Mouse (Mus musculus) megakaryocyte, embryonic 14.5 days (primary cell): ENCODE data around the gene Faah. TPM values are rescaled to one million over a fixed set of nuclear protein-coding genes. Genes with fewer than 3 reads are reported as not detected.

Experiments
- H3K27me3 ChIP-seq: replicated peaks from 2 replicates; pipeline ENCODE3; 2012; ENCODE audit warnings: inconsistent platforms
- H3K36me3 ChIP-seq: replicated peaks from 2 replicates; pipeline ENCODE3; 2012; ENCODE audit warnings: low read length, inconsistent platforms, mixed read lengths
- H3K4me1 ChIP-seq: 2 replicates; pipeline ENCODE4 v1.6.1; 2012; ENCODE audit warnings: inconsistent platforms
- H3K4me3 ChIP-seq: replicated peaks from 2 replicates; pipeline ENCODE3; 2012; ENCODE audit warnings: moderate library complexity, mild to moderate bottlenecking, inconsistent platforms
- H3K9me3 ChIP-seq: 2 replicates; pipeline ENCODE4 v1.6.1; 2012; ENCODE audit warnings: inconsistent platforms
- FLI1 ChIP-seq: IDR thresholded peaks from 2 replicates; pipeline ENCODE4 v1.6.1; 2012; ENCODE audit warnings: low read length, inconsistent platforms, mixed read lengths
- GATA1 ChIP-seq: IDR thresholded peaks from 3 replicates; pipeline ENCODE4 v1.6.1; 2012; ENCODE audit warnings: mixed read lengths, low read length, inconsistent platforms, borderline replicate concordance
- polyA plus RNA-seq: library from polyadenylated mRNA; stranded (reverse); fragments of >175 nt; gene quantifications from 2 replicates; pipeline ENCODE4 v1.2.3, GENCODE M21; 2012; ENCODE audit warnings: low replicate concordance; ENCODE audit not compliant: insufficient read depth

Faah gene
- polyA plus RNA-seq, 1 experiment, result 3.8 TPM

DNA sequence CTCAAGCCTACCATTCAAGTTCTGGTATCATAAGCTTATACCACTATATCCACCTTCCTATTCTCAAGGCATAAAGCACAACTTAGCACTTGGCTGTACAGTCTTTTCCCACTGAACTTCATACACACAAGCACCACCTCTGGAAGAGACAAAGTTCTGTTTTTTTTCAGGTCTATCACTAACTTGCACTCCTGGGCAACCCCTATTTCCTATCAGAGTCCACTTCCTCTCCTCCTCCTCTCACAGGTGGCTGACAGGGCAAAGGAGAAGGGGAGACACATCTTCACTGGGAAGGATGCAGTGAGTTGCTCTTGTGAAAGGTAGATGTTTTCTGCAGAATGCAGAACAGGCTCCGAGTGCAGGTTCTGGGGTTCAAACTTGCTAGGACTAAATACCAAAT, 30.0 kb upstream of the Faah start:
- no peak overlapping the region for H3K4me3 ChIP-seq
- peaks cover 23% of the 10 kb centered on the region for H3K4me1 ChIP-seq
- H3K9me3 ChIP-seq, result no peaks in the 10 kb centered on the region
- TF ChIP-seq GATA1 (no peak), FLI1 (no peak)
- H3K36me3 ChIP-seq, result peaks cover 66% of the 10 kb centered on the region
- H3K27me3 ChIP-seq, result no peaks in the 10 kb centered on the region

DNA sequence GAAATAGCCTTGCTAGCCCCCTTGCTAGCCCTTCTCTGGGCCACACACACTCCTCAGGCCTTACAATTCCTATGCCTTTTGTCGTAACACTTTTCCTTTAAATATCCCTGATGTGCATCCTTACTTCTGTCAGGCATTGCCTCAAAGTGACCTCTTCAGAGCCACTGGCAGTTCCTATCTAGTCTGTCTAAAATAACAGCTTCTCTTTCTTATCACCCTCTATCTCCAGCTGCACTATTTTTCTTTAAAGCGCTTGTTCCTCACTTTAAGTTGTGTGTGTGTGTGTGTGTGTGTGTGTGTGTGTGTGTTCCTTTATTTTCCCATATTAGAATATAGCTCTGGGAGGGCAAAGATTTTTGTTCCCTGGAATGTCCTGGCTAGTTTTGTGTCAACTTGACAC, 28.9 kb upstream of the Faah start:
- H3K36me3 ChIP-seq, result peaks cover 73% of the 10 kb centered on the region
- H3K9me3 ChIP-seq, result no peaks in the 10 kb centered on the region
- no peak for TF ChIP-seq FLI1
- no peak for TF ChIP-seq GATA1
- H3K4me3 ChIP-seq, result no peak overlapping the region
- H3K4me1 ChIP-seq, result peaks cover 13% of the 10 kb centered on the region
- no peaks in the 10 kb centered on the region for H3K27me3 ChIP-seq

DNA sequence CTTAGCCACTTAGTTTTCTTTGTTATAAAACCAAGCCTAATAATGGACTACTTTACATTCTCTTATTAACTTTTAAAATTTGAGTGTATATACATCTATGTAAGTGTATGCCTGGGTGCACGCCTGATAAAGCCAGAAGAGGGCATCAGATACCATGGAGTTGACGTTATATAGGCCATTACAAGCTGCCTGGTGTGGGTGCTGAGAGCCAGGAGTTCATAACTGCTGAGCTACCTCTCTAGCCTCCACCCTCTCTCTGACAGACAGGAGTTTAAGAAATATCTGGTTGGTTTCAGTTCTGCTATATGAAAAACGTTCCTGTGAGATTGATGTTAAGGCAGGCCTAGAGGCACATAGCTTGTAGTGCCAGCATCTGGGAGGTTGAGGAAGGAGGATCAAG, 24.5 kb upstream of the Faah start:
- H3K9me3 ChIP-seq, result no peaks in the 10 kb centered on the region
- H3K4me3 ChIP-seq, result no peak overlapping the region
- H3K36me3 ChIP-seq, result peaks cover 74% of the 10 kb centered on the region
- H3K27me3 ChIP-seq, result no peaks in the 10 kb centered on the region
- TF ChIP-seq GATA1, result no peak
- no peak for TF ChIP-seq FLI1
- peaks cover 7% of the 10 kb centered on the region; the same call in 1 of the 2 replicates for H3K4me1 ChIP-seq

DNA sequence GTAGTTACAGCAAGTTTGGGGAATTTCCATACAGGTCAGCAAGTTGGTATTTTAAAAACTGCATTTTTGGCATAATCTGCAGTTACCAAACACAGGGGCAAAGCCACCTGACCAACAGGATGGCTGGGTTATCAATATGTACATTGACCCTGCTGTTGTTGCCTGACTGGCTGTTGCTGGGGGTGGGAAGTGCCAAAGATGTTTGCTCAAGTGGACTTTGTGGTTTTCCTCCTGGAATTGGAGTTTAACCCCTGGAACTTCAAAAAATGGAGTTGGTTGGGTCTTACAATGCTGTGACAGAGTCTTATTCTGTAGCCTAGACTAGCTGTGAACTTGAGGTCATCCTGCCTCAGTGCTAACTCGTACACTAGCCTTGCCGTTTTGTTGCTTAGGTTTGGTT, 22.7 kb upstream of the Faah start:
- H3K27me3 ChIP-seq, result no peaks in the 10 kb centered on the region
- peaks cover 7% of the 10 kb centered on the region; the same call in 1 of the 2 replicates for H3K4me1 ChIP-seq
- no peaks in the 10 kb centered on the region for H3K9me3 ChIP-seq
- H3K4me3 ChIP-seq, result no peak overlapping the region
- no peak for TF ChIP-seq FLI1
- no peak for TF ChIP-seq GATA1
- peaks cover 81% of the 10 kb centered on the region for H3K36me3 ChIP-seq

DNA sequence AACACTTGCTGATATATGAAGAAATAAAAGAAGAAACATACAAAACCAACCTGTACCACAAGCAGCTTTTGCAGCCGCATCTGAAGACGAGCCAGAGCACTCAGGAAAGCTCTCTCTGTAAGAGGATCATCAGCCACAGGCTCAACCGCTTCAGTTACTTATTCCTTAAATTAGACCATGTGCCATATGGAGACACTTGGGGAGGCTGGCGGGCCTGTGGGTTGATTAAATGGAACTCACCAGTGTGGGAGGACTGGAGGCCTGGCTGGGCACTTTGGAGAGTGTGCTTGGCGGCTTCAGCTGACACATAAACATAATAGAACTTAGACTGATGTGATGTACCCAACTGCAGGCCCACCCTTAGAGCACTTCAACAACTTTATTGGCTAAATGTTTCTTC, 15.6 kb upstream of the Faah start:
- TF ChIP-seq GATA1 (no peak), FLI1 (no peak)
- Histone ChIP-seq H3K9me3 (no peaks in the 10 kb centered on the region), H3K4me1 (no peaks in the 10 kb centered on the region), H3K27me3 (peaks cover under 1% of the 10 kb centered on the region), H3K36me3 (peaks cover 64% of the 10 kb centered on the region), H3K4me3 (no peak overlapping the region)

DNA sequence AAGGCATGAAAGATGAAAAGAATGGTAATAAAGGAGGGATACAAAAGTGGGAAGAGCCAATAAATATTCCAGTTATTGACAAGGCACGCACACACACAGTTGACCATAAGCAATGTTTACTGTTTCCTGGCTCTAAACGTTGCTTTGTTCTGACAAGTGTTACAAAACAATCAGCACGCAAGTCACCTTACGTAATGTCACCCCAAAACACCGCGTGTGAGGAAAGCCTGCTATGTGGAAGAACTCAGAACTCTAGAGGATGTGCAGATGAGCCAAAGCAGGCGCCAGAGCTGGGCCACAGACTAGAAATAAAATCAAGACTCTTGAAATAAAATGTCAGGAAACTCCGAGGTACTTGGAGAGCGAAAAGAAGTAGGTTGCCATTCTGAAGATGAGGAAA, 15.2 kb upstream of the Faah start:
- TF ChIP-seq FLI1 (no peak), GATA1 (no peak)
- peaks cover 2% of the 10 kb centered on the region for H3K27me3 ChIP-seq
- no peaks in the 10 kb centered on the region for H3K4me1 ChIP-seq
- no peaks in the 10 kb centered on the region for H3K9me3 ChIP-seq
- H3K4me3 ChIP-seq, result no peak overlapping the region
- peaks cover 60% of the 10 kb centered on the region for H3K36me3 ChIP-seq

DNA sequence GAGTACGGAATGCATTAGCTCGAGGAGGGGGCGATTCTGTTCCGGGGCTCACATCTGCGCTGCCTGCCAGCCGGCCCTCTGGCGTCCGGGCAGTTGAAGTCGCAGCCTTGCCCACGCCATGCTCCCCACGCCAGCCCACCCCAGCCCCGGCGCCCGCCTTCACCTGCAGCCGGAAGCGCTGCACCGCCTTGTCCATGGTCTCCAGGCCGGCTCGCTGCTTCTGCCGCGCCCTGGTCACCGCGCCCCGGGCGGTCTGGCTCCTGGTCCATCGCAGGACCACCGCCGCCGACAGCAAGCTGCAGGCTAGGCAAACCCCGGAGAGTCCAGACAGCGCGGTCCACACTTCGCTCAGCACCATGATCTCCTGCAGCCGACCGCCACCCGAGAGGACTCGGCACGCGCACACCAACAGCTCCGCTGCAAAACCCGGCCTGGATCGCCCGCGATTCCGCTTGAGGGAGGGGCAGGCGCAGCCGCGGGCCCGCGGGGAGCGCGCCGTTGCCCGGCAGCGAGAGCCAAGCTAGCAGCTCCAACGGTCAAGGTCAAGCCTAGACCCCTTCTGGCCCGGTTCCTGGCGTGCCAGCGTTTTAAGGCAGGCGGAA, 325 bp downstream of the Faah start:
- TF ChIP-seq GATA1, result no peak
- H3K9me3 ChIP-seq, result peaks cover 10% of the 10 kb centered on the region; the same call in 1 of the 2 replicates
- H3K27me3 ChIP-seq, result peaks cover 72% of the 10 kb centered on the region
- no peaks in the 10 kb centered on the region for H3K36me3 ChIP-seq
- peaks cover 20% of the 10 kb centered on the region for H3K4me1 ChIP-seq
- H3K4me3 ChIP-seq, result peak overlapping the region; percentile 93

DNA sequence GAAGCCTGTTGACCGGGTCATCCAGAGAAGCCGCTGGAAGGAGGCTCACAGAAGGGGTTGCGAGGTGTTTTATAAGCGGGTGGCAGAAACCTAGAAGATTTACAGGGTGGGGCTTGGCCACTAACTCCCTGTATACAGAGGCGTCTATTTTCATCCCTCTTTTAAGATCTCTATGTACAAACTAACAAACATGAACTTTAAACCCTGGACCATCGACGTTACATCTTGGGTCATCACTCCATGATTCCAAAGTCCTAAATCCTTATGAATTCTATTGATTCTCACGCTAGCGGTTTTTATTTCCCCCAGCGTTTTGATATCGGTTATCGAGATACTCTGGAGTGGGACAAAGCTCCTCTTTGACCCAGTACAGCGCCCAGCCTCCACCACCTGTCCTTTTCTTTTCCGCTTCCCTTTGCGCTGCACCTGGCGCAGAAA, 845 bp downstream of the Faah start:
- no peaks in the 10 kb centered on the region for H3K36me3 ChIP-seq
- H3K4me1 ChIP-seq, result peaks cover 20% of the 10 kb centered on the region
- peaks cover 5% of the 10 kb centered on the region; the same call in 1 of the 2 replicates for H3K9me3 ChIP-seq
- TF ChIP-seq GATA1 (no peak), FLI1 (no peak)
- H3K27me3 ChIP-seq, result peaks cover 71% of the 10 kb centered on the region
- H3K4me3 ChIP-seq, result peak overlapping the region; percentile 93

DNA sequence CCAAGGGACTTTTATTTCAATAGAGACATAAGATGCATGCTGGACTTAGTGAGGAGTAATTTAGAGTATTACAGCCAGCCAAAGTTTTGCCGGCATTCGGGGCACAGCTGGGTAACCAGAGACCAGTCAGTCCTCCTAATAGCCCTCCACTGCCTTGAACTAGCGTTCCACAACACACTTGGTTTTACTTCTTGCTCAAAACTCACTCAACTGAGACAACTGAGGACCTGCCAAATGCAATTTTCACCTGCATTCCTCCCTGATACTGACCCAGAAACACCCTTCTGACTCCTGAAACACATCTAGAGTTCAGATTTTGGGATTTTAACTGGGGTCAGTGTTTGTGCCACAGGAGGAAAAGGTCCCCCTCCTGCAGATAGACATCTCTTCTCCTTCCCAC, 1.3 kb downstream of the Faah start:
- no peak overlapping the region for H3K4me3 ChIP-seq

DNA sequence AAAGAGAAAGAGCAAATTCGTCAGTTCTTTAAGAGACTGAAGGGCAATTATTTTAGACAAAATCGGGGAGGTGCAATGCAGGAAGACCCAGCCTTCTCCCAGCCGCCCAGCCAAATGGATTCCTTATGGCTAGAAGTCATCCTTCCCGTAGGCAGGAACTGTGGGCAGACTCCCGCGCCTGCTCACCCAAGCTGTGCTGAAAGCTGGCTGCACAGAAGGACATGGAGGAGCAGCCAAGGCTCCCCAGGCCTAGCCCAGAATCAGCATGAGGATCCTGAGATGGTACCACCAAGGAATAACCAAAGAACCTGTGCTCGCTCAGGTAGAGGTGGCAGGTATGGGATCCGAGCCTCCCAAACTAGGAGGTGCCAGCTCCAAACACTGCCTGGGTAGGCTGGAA, 1.7 kb downstream of the Faah start:
- TF ChIP-seq GATA1 (no peak), FLI1 (no peak)
- Histone ChIP-seq H3K27me3 (peaks cover 79% of the 10 kb centered on the region), H3K4me3 (no peak overlapping the region), H3K36me3 (no peaks in the 10 kb centered on the region), H3K9me3 (0 out of 2 replicates have a peak, but pooled peaks cover 3% of the 10 kb centered on the region), H3K4me1 (peaks cover 27% of the 10 kb centered on the region)

More for the DNA sequence above, 1.3 kb downstream of the Faah start:
- Histone ChIP-seq H3K36me3 (no peaks in the 10 kb centered on the region), H3K4me1 (peaks cover 23% of the 10 kb centered on the region), H3K27me3 (peaks cover 75% of the 10 kb centered on the region), H3K9me3 (0 out of 2 replicates have a peak, but pooled peaks cover 3% of the 10 kb centered on the region)
- no peak for TF ChIP-seq FLI1
- no peak for TF ChIP-seq GATA1

DNA sequence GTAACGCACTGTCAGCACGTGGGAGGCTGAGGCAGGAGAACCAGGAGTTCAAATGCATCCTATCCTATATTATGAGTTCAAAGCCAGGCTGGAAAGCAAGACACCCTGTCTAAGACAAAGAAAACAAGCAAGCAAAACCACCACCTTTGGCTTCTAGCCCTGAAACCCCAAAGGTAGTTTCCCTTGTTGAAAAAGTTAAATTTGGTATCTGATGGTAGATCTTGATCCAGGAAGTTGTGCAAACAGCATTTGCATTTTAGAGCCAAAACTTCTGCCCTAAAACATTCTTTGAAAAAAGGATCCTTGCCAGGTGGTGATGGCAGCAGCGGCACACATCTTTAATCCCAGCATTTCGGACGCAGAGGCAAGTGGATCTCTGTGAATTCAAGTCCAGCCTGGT, 2.2 kb downstream of the Faah start:
- Histone ChIP-seq H3K4me1 (peaks cover 28% of the 10 kb centered on the region), H3K4me3 (no peak overlapping the region), H3K36me3 (no peaks in the 10 kb centered on the region), H3K9me3 (0 out of 2 replicates have a peak, but pooled peaks cover 3% of the 10 kb centered on the region), H3K27me3 (peaks cover 82% of the 10 kb centered on the region)
- TF ChIP-seq GATA1 (no peak), FLI1 (no peak)
